Mouse (Mus musculus) brain, embryonic 14.5 days (tissue): ENCODE measurements at regions not wholly inside any gene's neighbourhood (a gene's known extent, or its start where the extent isn't known, plus 50 kb on each side); places are given as distances from the start of the nearest gene placed in this dataset.

Experiments used
- DNase-seq: peaks from one replicate; pipeline ENCODE4 v3.0.0-alpha.2; 2011; ENCODE audit warnings: low read depth
- CTCF ChIP-seq: fragments of 200-500 bp; IDR thresholded peaks from 2 replicates; pipeline ENCODE4 v1.5.1; 2012; ENCODE audit warnings: inconsistent platforms, mild to moderate bottlenecking, moderate library complexity, borderline replicate concordance; ENCODE audit not compliant: insufficient read depth, insufficient read length; ENCODE audit errors: extremely low read depth
- POLR2A ChIP-seq: fragments of 200-500 bp; IDR thresholded peaks from 2 replicates; pipeline ENCODE4 v1.6.1; 2012; ENCODE audit warnings: mild to moderate bottlenecking, inconsistent platforms, borderline replicate concordance; ENCODE audit not compliant: poor library complexity, insufficient read depth, insufficient read length, severe bottlenecking; ENCODE audit errors: extremely low read depth

- TF ChIP-seq CTCF: no peak
- no peak for TF ChIP-seq POLR2A
- DNase-seq: no peak
These were observed 103.8 kb upstream of the Igfbp3 start for GRCm38 (mm10) chr11:7317409-7317970.

- no peak for DNase-seq
- no peak for TF ChIP-seq CTCF
- TF ChIP-seq POLR2A: no peak
These were observed 82.5 kb upstream of the Igfbp3 start for GRCm38 (mm10) chr11:7296252-7296651.

- no peak for TF ChIP-seq CTCF
- no peak for TF ChIP-seq POLR2A
- peak; percentile 71 for DNase-seq
These were observed 75.7 kb upstream of the Igfbp3 start for GRCm38 (mm10) chr11:7289242-7289938.

GRCm38 (mm10) chr11:7284836-7285490 lies 71.2 kb upstream of the Igfbp3 start:
- no peak for DNase-seq
- TF ChIP-seq CTCF (no peak), POLR2A (no peak)

- DNase-seq: no peak
- TF ChIP-seq POLR2A (no peak), CTCF (no peak)
These were observed 69.3 kb upstream of the Igfbp3 start for GRCm38 (mm10) chr11:7282981-7283380.

- no peak for TF ChIP-seq POLR2A
- no peak for TF ChIP-seq CTCF
- no peak for DNase-seq
These were observed 68.5 kb upstream of the Igfbp3 start for GRCm38 (mm10) chr11:7282188-7282587.

- DNase-seq: peak; percentile 17
- TF ChIP-seq CTCF: no peak
- no peak for TF ChIP-seq POLR2A
These were observed 67.9 kb upstream of the Igfbp3 start for GRCm38 (mm10) chr11:7281656-7282055.

- no peak for TF ChIP-seq POLR2A
- no peak for TF ChIP-seq CTCF
- no peak for DNase-seq
These were observed 66.2 kb upstream of the Igfbp3 start for GRCm38 (mm10) chr11:7279891-7280290.

- DNase-seq: no peak
- no peak for TF ChIP-seq POLR2A
- no peak for TF ChIP-seq CTCF
These were observed 58.8 kb upstream of the Igfbp3 start for GRCm38 (mm10) chr11:7272543-7272942.

GRCm38 (mm10) chr11:7270916-7271315 lies 57.2 kb upstream of the Igfbp3 start:
- TF ChIP-seq POLR2A: no peak
- TF ChIP-seq CTCF: no peak
- no peak for DNase-seq

- no peak for DNase-seq
- TF ChIP-seq CTCF (no peak), POLR2A (no peak)
These were observed 50.2 kb upstream of the Igfbp3 start for GRCm38 (mm10) chr11:7263971-7264370.
